Mouse (Mus musculus) hindbrain, postnatal 0 days (tissue): ENCODE results near the gene Relt. TPM values are rescaled to one million over a fixed set of nuclear protein-coding genes. Genes with fewer than 3 reads are reported as not detected.

Source experiments
- ATAC-seq: fragments of 200-750 bp; cut with Nextera tagmentation; 2 replicates; pipeline ENCODE4 v1.8.0; 2017; ENCODE audit warnings: mild to moderate bottlenecking, moderate TSS enrichment, moderate library complexity
- DNase-seq: peaks from one replicate; pipeline ENCODE4 v3.0.0-alpha.2; 2015; ENCODE audit warnings: low spot score
- H3K27ac ChIP-seq: fragments of 300-500 bp; sonication (generic); 2 replicates; pipeline ENCODE4 v1.5.1; 2014; ENCODE audit warnings: mild to moderate bottlenecking
- H3K27me3 ChIP-seq: fragments of 300-500 bp; sonication (generic); 2 replicates; pipeline ENCODE4 v1.6.1; 2014; ENCODE audit warnings: low read length, mixed read lengths; ENCODE audit not compliant: insufficient read depth
- H3K36me3 ChIP-seq: fragments of 300-500 bp; sonication (generic); 2 replicates; pipeline ENCODE4 v1.6.1; 2014; ENCODE audit warnings: low read length, mixed read lengths; ENCODE audit not compliant: insufficient read depth
- H3K4me1 ChIP-seq: fragments of 300-500 bp; sonication (generic); 2 replicates; pipeline ENCODE4 v1.6.1; 2014; ENCODE audit warnings: antibody characterized with exemption, low read length, mixed read lengths; ENCODE audit not compliant: insufficient read depth
- H3K4me2 ChIP-seq: fragments of 300-500 bp; sonication (generic); 2 replicates; pipeline ENCODE4 v1.6.1; 2014; ENCODE audit warnings: low read depth, mild to moderate bottlenecking, low read length, moderate library complexity, mixed read lengths
- H3K4me3 ChIP-seq: fragments of 300-500 bp; sonication (generic); 2 replicates; pipeline ENCODE4 v1.5.1; 2014; ENCODE audit warnings: low read length
- H3K9ac ChIP-seq: fragments of 300-500 bp; sonication (generic); replicated peaks from 2 replicates; pipeline ENCODE4 v1.6.1; 2014; ENCODE audit warnings: mild to moderate bottlenecking, low read length, moderate library complexity, mixed read lengths
- H3K9me3 ChIP-seq: fragments of 300-500 bp; sonication (generic); 2 replicates; pipeline ENCODE4 v1.6.1; 2016; ENCODE audit warnings: low read length, mixed read lengths
- CTCF ChIP-seq: IDR thresholded peaks from 2 replicates; pipeline ENCODE4 v1.5.1; 2016; ENCODE audit warnings: antibody characterized with exemption, control low read depth, low read depth
- WGBS: fragments of 180-500 bp; shearing (Covaris S2); extraction: QIAGEN DNeasy Blood & Tissue Kit; methylation state at CpG from one replicate; pipeline ENCODE4 v1.1.7; 2014; 5-methylcytosine and 5-hydroxymethylcytosine counted together
- polyA plus RNA-seq: library from polyadenylated mRNA; unstranded; fragments of >200 nt; fragmentation: Nextera tagmentation; extraction: Ambion mirVana; gene quantifications from 2 replicates; pipeline ENCODE4 v1.2.1, GENCODE M21; 2015
- total RNA-seq: library from RNA; depleted of rRNA; stranded (reverse); fragments of >200 nt; gene quantifications from 2 replicates; pipeline ENCODE4 v1.2.3, GENCODE M21; 2014

The Relt gene
- total and polyA plus RNA-seq, 2 experiments from 2014 or later = 6.2 to 12.2 TPM

DNA sequence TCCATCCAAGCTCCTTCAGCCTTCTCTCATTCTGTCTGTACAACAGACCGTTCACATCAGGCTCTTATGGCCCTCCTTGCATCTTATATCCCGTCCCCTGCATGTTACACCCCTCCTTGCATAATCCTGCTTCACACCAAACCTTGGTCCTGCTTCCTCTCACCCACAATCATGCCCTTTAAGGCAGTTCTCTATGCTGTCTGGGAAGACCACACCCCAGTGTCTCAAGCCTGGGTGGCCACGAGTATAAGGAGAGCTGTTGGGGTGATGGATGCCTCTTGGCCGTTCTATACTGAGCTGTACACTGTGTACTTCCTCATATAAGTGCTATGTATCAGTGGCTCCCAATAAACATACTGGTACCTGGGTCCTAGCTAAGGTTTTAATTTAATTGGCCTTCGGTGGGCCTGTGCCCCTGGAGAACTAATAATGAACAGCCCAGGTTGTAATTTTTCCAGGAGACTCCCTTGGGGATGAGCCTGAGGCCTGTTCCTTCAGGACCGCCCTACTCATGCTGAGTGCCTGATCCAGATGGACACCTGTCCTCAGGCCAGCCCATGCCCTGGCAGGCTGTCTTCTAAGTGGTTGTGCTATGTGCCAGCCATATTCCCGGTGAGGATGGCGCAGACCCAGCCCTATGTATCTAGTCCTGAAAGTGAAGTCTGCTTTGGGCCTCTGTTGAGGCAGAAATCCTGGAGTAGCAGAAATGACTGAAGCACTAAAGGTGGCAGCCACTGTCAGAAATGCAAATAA lies 6.8 kb upstream of the Relt start:
- WGBS = 84% methylated on average over 8 of the region's 8 CpGs
- Histone ChIP-seq H3K9me3 (no peaks in the 10 kb centered on the region), H3K9ac (no peak overlapping the region), H3K27ac (no peak overlapping the region), H3K4me2 (no peak overlapping the region), H3K4me1 (no peaks in the 10 kb centered on the region), H3K4me3 (no peak overlapping the region), H3K36me3 (peaks cover 11% of the 10 kb centered on the region; the same call in 1 of the 2 replicates), H3K27me3 (no peaks in the 10 kb centered on the region)
- no peak for TF ChIP-seq CTCF
- no peak for ATAC-seq
- DNase-seq = no peak

- Histone ChIP-seq H3K4me3 (no peak overlapping the region), H3K4me1 (no peaks in the 10 kb centered on the region)
These were observed 5.3 kb upstream of the Relt start for GRCm38 (mm10) chr7:100868551-100868950.

GRCm38 (mm10) chr7:100867561-100867960 lies 4.3 kb upstream of the Relt start:
- no peak overlapping the region for H3K27ac ChIP-seq
- TF ChIP-seq CTCF = no peak
- H3K9me3 ChIP-seq = no peaks in the 10 kb centered on the region
- peaks cover 5% of the 10 kb centered on the region; the same call in 1 of the 2 replicates for H3K36me3 ChIP-seq
- no peaks in the 10 kb centered on the region for H3K27me3 ChIP-seq
- ATAC-seq (no peak), DNase-seq (no peak)
- H3K4me1 ChIP-seq = no peaks in the 10 kb centered on the region
- no peak overlapping the region for H3K4me3 ChIP-seq
- H3K4me2 ChIP-seq = no peak overlapping the region
- H3K9ac ChIP-seq = no peak overlapping the region
- 61% methylated on average over 2 of the region's 2 CpGs for WGBS

More at GRCm38 (mm10) chr7:100868551-100868950, 5.3 kb upstream of the Relt start:
- no peak for TF ChIP-seq CTCF
- WGBS = 72% methylated on average over 4 of the region's 4 CpGs
- H3K4me2 ChIP-seq = no peak overlapping the region
- peaks cover 11% of the 10 kb centered on the region; the same call in 1 of the 2 replicates for H3K36me3 ChIP-seq
- H3K27me3 ChIP-seq = no peaks in the 10 kb centered on the region
- DNase-seq (no peak), ATAC-seq (no peak)
- no peak overlapping the region for H3K27ac ChIP-seq
- no peaks in the 10 kb centered on the region for H3K9me3 ChIP-seq
- no peak overlapping the region for H3K9ac ChIP-seq

- 5% methylated on average over 3 of the region's 3 CpGs for WGBS
These were observed 3.4 kb upstream of the Relt start for GRCm38 (mm10) chr7:100866675-100867074.

DNA sequence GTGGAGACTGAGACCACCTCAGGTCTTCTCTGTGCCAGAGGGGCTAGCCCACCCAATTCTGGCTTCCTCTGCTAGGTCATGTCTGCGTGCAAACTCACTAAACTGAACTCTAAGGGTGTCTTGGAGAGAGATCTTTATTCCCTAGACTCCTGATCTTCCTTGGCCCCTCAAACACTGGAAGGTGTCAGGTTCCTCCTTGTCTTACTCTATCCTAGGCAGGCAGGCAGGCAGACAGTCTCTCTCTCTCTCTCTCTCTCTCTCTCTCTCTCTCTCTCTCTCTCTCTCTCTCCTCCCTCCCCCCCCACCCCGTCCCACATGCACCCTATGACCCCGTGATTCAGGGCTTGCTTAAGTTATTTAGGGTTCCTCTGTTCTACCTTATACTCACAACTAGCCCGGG lies 893 bp downstream of the Relt start:
- no peak for DNase-seq
- Histone ChIP-seq H3K27ac (no peak overlapping the region), H3K9ac (peak overlapping the region; percentile 75; the same call in 1 of the 2 replicates), H3K27me3 (no peaks in the 10 kb centered on the region), H3K4me1 (no peaks in the 10 kb centered on the region), H3K4me2 (peak overlapping the region; percentile 94), H3K9me3 (no peaks in the 10 kb centered on the region), H3K36me3 (no peaks in the 10 kb centered on the region), H3K4me3 (peak overlapping the region; percentile 77)
- no peak for ATAC-seq
- TF ChIP-seq CTCF = no peak
- 12% methylated on average over 4 of the region's 4 CpGs for WGBS

More at GRCm38 (mm10) chr7:100866675-100867074, 3.4 kb upstream of the Relt start:
- no peaks in the 10 kb centered on the region for H3K36me3 ChIP-seq
- peak; percentile 85 for DNase-seq
- TF ChIP-seq CTCF = peak; percentile 83
- H3K4me3 ChIP-seq = no peak overlapping the region
- H3K4me2 ChIP-seq = no peak overlapping the region
- no peak overlapping the region for H3K27ac ChIP-seq
- no peak for ATAC-seq
- no peak overlapping the region for H3K9ac ChIP-seq
- H3K4me1 ChIP-seq = no peaks in the 10 kb centered on the region
- H3K9me3 ChIP-seq = no peaks in the 10 kb centered on the region
- H3K27me3 ChIP-seq = no peaks in the 10 kb centered on the region

DNA sequence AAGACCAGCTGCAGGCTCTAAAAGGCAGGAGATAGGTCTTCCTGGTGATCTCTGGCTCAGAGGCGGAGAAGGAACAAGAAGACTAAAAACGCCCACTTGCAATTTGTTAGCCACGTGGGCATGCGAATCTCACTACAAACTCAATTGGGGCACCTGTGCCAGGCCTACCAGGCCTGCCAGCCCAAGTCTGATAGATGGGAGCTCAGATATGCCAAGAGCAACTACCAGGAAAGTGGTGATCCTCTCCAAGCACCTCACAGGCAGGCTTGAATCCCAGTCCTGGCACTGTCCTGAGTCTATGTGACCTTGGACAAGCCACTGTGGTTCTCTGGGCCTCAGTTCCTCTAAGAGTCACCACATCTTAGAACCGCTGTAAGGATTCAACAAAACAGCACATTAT lies 2.0 kb downstream of the Relt start:
- no peaks in the 10 kb centered on the region for H3K27me3 ChIP-seq
- no peak overlapping the region for H3K27ac ChIP-seq
- H3K4me2 ChIP-seq = no peak overlapping the region
- H3K4me3 ChIP-seq = no peak overlapping the region
- DNase-seq = no peak
- H3K4me1 ChIP-seq = no peaks in the 10 kb centered on the region
- H3K9ac ChIP-seq = no peak overlapping the region
- no peaks in the 10 kb centered on the region for H3K36me3 ChIP-seq
- H3K9me3 ChIP-seq = no peaks in the 10 kb centered on the region
- TF ChIP-seq CTCF = no peak
- WGBS = 94% methylated on average over 5 of the region's 5 CpGs
- no peak for ATAC-seq

GRCm38 (mm10) chr7:100860450-100860849 lies 2.8 kb downstream of the Relt start:
- ATAC-seq = no peak
- H3K4me1 ChIP-seq = peaks cover under 1% of the 10 kb centered on the region; the same call in 1 of the 2 replicates
- no peak for DNase-seq
- H3K4me3 ChIP-seq = no peak overlapping the region
- WGBS = 87% methylated on average over 3 of the region's 3 CpGs
- H3K27me3 ChIP-seq = no peaks in the 10 kb centered on the region
- H3K4me2 ChIP-seq = no peak overlapping the region
- H3K27ac ChIP-seq = no peak overlapping the region
- H3K9me3 ChIP-seq = no peaks in the 10 kb centered on the region
- TF ChIP-seq CTCF = no peak
- H3K36me3 ChIP-seq = no peaks in the 10 kb centered on the region
- no peak overlapping the region for H3K9ac ChIP-seq
